Mouse (Mus musculus) midbrain, embryonic 13.5 days (tissue): ENCODE measurements around the gene Dnah10. TPM values are rescaled to one million over a fixed set of nuclear protein-coding genes. Genes with fewer than 3 reads are reported as not detected.
A peak's percentile ranks its signal among the peaks of the same experiment; 100 is the strongest.

Experiments used
- ATAC-seq: fragments of 200-750 bp; cut with Nextera tagmentation; 2 replicates; pipeline ENCODE4 v1.8.0; 2017; ENCODE audit warnings: mild to moderate bottlenecking, moderate TSS enrichment, moderate library complexity
- H3K27ac ChIP-seq: fragments of 300-500 bp; sonication (generic); 2 replicates; pipeline ENCODE4 v1.5.1; 2015; ENCODE audit warnings: inconsistent platforms, mild to moderate bottlenecking, moderate library complexity
- H3K27me3 ChIP-seq: fragments of 300-500 bp; sonication (generic); 2 replicates; pipeline ENCODE4 v1.6.1; 2015; ENCODE audit warnings: mild to moderate bottlenecking, inconsistent platforms
- H3K36me3 ChIP-seq: fragments of 300-500 bp; sonication (generic); 2 replicates; pipeline ENCODE4 v1.6.1; 2015; ENCODE audit warnings: mild to moderate bottlenecking, inconsistent platforms
- H3K4me1 ChIP-seq: fragments of 300-500 bp; sonication (generic); replicated peaks from 2 replicates; pipeline ENCODE4 v1.6.1; 2015; ENCODE audit warnings: inconsistent platforms
- H3K4me2 ChIP-seq: fragments of 300-500 bp; sonication (generic); replicated peaks from 2 replicates; pipeline ENCODE4 v1.6.1; 2015; ENCODE audit warnings: moderate library complexity, mild to moderate bottlenecking, inconsistent platforms
- H3K4me3 ChIP-seq: fragments of 300-500 bp; sonication (generic); replicated peaks from 2 replicates; pipeline ENCODE4 v1.5.1; 2015; ENCODE audit warnings: mild to moderate bottlenecking, inconsistent platforms
- H3K9ac ChIP-seq: fragments of 300-500 bp; sonication (generic); replicated peaks from 2 replicates; pipeline ENCODE4 v1.6.1; 2015; ENCODE audit warnings: mild to moderate bottlenecking, inconsistent platforms
- H3K9me3 ChIP-seq: fragments of 300-500 bp; sonication (generic); 2 replicates; pipeline ENCODE4 v1.6.1; 2016; ENCODE audit warnings: mild to moderate bottlenecking, inconsistent platforms
- WGBS: fragments of 180-500 bp; shearing (Covaris S2); methylation state at CpG from one replicate; pipeline ENCODE4 v1.1.7; 2015; 5-methylcytosine and 5-hydroxymethylcytosine counted together
- polyA plus RNA-seq: library from polyadenylated mRNA; unstranded; fragments of >200 nt; fragmentation: Nextera tagmentation; extraction: Ambion mirVana; gene quantifications from 2 replicates; pipeline ENCODE4 v1.2.1, GENCODE M21; 2015

Gene Dnah10
- 0.08 and 0.13 TPM in 2 replicates for polyA plus RNA-seq

GRCm38 (mm10) chr5:124724997-124725396 is at the start of gene Dnah10:
Dnah10 (plus strand) TSS chr5:124725085.
- Histone ChIP-seq H3K4me1 (peaks cover 12% of the 10 kb centered on the region), H3K27ac (no peak within 1 kb of the TSS), H3K36me3 (peaks cover 46% of the 10 kb centered on the region), H3K9ac (0 out of 2 replicates have a peak within 1 kb of the TSS, but pooled peaks have one; percentile 4), H3K4me3 (no peak within 1 kb of the TSS; the same call in 1 of the 2 replicates), H3K4me2 (peak within 1 kb of the TSS; percentile 33), H3K27me3 (no peaks in the 10 kb centered on the region), H3K9me3 (no peaks in the 10 kb centered on the region)
- WGBS: 7% methylated on average over 29 of the region's 29 CpGs
- ATAC-seq: peak; percentile 80; the same call in 1 of the 2 replicates

GRCm38 (mm10) chr5:124713741-124714140 is 11.1 kb upstream of the Dnah10 start:
- no peak for ATAC-seq
- peaks cover 81% of the 10 kb centered on the region for H3K36me3 ChIP-seq
- H3K27ac ChIP-seq: no peak overlapping the region
- no peak overlapping the region for H3K4me2 ChIP-seq
- H3K9ac ChIP-seq: no peak overlapping the region
- WGBS: 93% methylated on average over 5 of the region's 5 CpGs
- H3K4me3 ChIP-seq: no peak overlapping the region
- no peaks in the 10 kb centered on the region for H3K9me3 ChIP-seq
- H3K4me1 ChIP-seq: no peaks in the 10 kb centered on the region
- no peaks in the 10 kb centered on the region for H3K27me3 ChIP-seq

GRCm38 (mm10) chr5:124715135-124715534 is 9.8 kb upstream of the Dnah10 start:
- no peak overlapping the region for H3K4me3 ChIP-seq
- no peaks in the 10 kb centered on the region for H3K27me3 ChIP-seq
- H3K9ac ChIP-seq: no peak overlapping the region
- no peak overlapping the region for H3K27ac ChIP-seq
- no peak overlapping the region for H3K4me2 ChIP-seq
- no peaks in the 10 kb centered on the region for H3K9me3 ChIP-seq
- WGBS: 92% methylated on average over 8 of the region's 8 CpGs
- H3K36me3 ChIP-seq: peaks cover 95% of the 10 kb centered on the region
- no peak for ATAC-seq
- no peaks in the 10 kb centered on the region for H3K4me1 ChIP-seq

- Histone ChIP-seq H3K4me3 (no peak overlapping the region), H3K4me1 (no peaks in the 10 kb centered on the region), H3K27ac (no peak overlapping the region), H3K9me3 (no peaks in the 10 kb centered on the region), H3K27me3 (no peaks in the 10 kb centered on the region), H3K4me2 (no peak overlapping the region), H3K9ac (no peak overlapping the region), H3K36me3 (peaks cover 96% of the 10 kb centered on the region)
- ATAC-seq: no peak
- WGBS: 95% methylated on average over 11 of the region's 11 CpGs
Measured at GRCm38 (mm10) chr5:124717969-124718368, 6.9 kb upstream of the Dnah10 start.

GRCm38 (mm10) chr5:124718396-124718795 is 6.5 kb upstream of the Dnah10 start:
- H3K4me2 ChIP-seq: no peak overlapping the region
- ATAC-seq: no peak
- H3K9ac ChIP-seq: no peak overlapping the region
- H3K4me3 ChIP-seq: no peak overlapping the region
- H3K4me1 ChIP-seq: no peaks in the 10 kb centered on the region
- no peak overlapping the region for H3K27ac ChIP-seq
- whole genome bisulfite sequencing: 96% methylated on average over 7 of the region's 7 CpGs
- H3K27me3 ChIP-seq: no peaks in the 10 kb centered on the region
- no peaks in the 10 kb centered on the region for H3K9me3 ChIP-seq
- H3K36me3 ChIP-seq: peaks cover 96% of the 10 kb centered on the region

- Histone ChIP-seq H3K9ac (no peak overlapping the region), H3K36me3 (peaks cover 64% of the 10 kb centered on the region), H3K4me3 (no peak overlapping the region), H3K4me1 (peaks cover 8% of the 10 kb centered on the region), H3K4me2 (no peak overlapping the region), H3K27ac (no peak overlapping the region), H3K27me3 (no peaks in the 10 kb centered on the region), H3K9me3 (no peaks in the 10 kb centered on the region)
- ATAC-seq: no peak
- 90% methylated on average over 6 of the region's 6 CpGs for WGBS
Measured at GRCm38 (mm10) chr5:124723125-124723524, 1.8 kb upstream of the Dnah10 start.

- no peak for ATAC-seq
- H3K4me2 ChIP-seq: peak overlapping the region; percentile 42
- 0 out of 2 replicates have a peak, but pooled peaks cover 3% of the 10 kb centered on the region for H3K36me3 ChIP-seq
- H3K4me3 ChIP-seq: no peak overlapping the region; the same call in 1 of the 2 replicates
- H3K27me3 ChIP-seq: no peaks in the 10 kb centered on the region
- no peak overlapping the region for H3K27ac ChIP-seq
- H3K9me3 ChIP-seq: no peaks in the 10 kb centered on the region
- peaks cover 9% of the 10 kb centered on the region for H3K4me1 ChIP-seq
- no peak overlapping the region for H3K9ac ChIP-seq
- 13% methylated on average over 21 of the region's 21 CpGs for WGBS
Measured at GRCm38 (mm10) chr5:124729662-124730206, 4.8 kb downstream of the Dnah10 start.

- H3K4me2 ChIP-seq: no peak overlapping the region
Measured at GRCm38 (mm10) chr5:124733961-124734360, 9.1 kb downstream of the Dnah10 start.

GRCm38 (mm10) chr5:124741898-124742599 is 17.2 kb downstream of the Dnah10 start:
- Histone ChIP-seq H3K27ac (no peak overlapping the region), H3K36me3 (no peaks in the 10 kb centered on the region), H3K27me3 (no peaks in the 10 kb centered on the region), H3K9me3 (no peaks in the 10 kb centered on the region), H3K9ac (no peak overlapping the region), H3K4me2 (no peak overlapping the region), H3K4me1 (no peaks in the 10 kb centered on the region), H3K4me3 (no peak overlapping the region)
- ATAC-seq: no peak
- WGBS: 96% methylated on average over 21 of the region's 21 CpGs

More at GRCm38 (mm10) chr5:124733961-124734360, 9.1 kb downstream of the Dnah10 start:
- Histone ChIP-seq H3K9me3 (no peaks in the 10 kb centered on the region), H3K27ac (no peak overlapping the region), H3K4me3 (no peak overlapping the region), H3K9ac (no peak overlapping the region), H3K36me3 (no peaks in the 10 kb centered on the region), H3K27me3 (no peaks in the 10 kb centered on the region), H3K4me1 (0 out of 2 replicates have a peak, but pooled peaks cover 4% of the 10 kb centered on the region)
- ATAC-seq: no peak
- 87% methylated on average over 12 of the region's 12 CpGs for WGBS

GRCm38 (mm10) chr5:124743841-124744240 is 19.0 kb downstream of the Dnah10 start:
- Histone ChIP-seq H3K4me1 (no peaks in the 10 kb centered on the region), H3K9ac (no peak overlapping the region), H3K4me3 (no peak overlapping the region), H3K36me3 (no peaks in the 10 kb centered on the region), H3K27ac (no peak overlapping the region), H3K27me3 (no peaks in the 10 kb centered on the region), H3K9me3 (no peaks in the 10 kb centered on the region), H3K4me2 (no peak overlapping the region)
- no peak for ATAC-seq
- WGBS: 90% methylated on average over 3 of the region's 3 CpGs

GRCm38 (mm10) chr5:124746220-124746619 is 21.3 kb downstream of the Dnah10 start:
- H3K4me3 ChIP-seq: no peak overlapping the region
- WGBS: 92% methylated on average over 15 of the region's 15 CpGs
- H3K9ac ChIP-seq: no peak overlapping the region

GRCm38 (mm10) chr5:124748296-124748695 is 23.4 kb downstream of the Dnah10 start:
- Histone ChIP-seq H3K4me2 (no peak overlapping the region), H3K27ac (no peak overlapping the region), H3K36me3 (no peaks in the 10 kb centered on the region), H3K4me3 (no peak overlapping the region), H3K9ac (no peak overlapping the region), H3K4me1 (no peaks in the 10 kb centered on the region), H3K9me3 (no peaks in the 10 kb centered on the region), H3K27me3 (no peaks in the 10 kb centered on the region)
- no peak for ATAC-seq
- WGBS: 82% methylated on average over 18 of the region's 18 CpGs

More at GRCm38 (mm10) chr5:124746220-124746619, 21.3 kb downstream of the Dnah10 start:
- no peak for ATAC-seq
- Histone ChIP-seq H3K27ac (no peak overlapping the region), H3K36me3 (no peaks in the 10 kb centered on the region), H3K27me3 (no peaks in the 10 kb centered on the region), H3K4me2 (no peak overlapping the region), H3K4me1 (no peaks in the 10 kb centered on the region), H3K9me3 (no peaks in the 10 kb centered on the region)
